24 mouse cellular contexts compared by ENCODE assay signal in genomic region chr14:23718667-23719066, GRCm38 (mm10).
DNase-seq lines count a peak whose midpoint lies in the region; ATAC-seq and TF ChIP-seq lines count a peak whose summit lies in the region.
"Had no signal": no experiment of that assay in that cellular context is flagged by ENCODE, and none has a peak within 500 bp of the region (broad histone marks: within the 10 kb centered on the region; RNA-seq: fewer than 3 reads in every experiment).

No protein-coding gene starts in this region.

- peak; percentile 18 to 54 for DNase-seq in frontal cortex, postnatal 36 days (ENCODE audit: low spot score in 2 of 2)
- DNase-seq in frontal cortex, postnatal 25 days (ENCODE audit: low spot score in 2 of 2) = no peak
- no peak for DNase-seq in left cerebral cortex, adult 2 months (ENCODE audit: extremely low spot score in 1 of 2, low spot score in 2 of 2)
- no peak for DNase-seq in left cerebral cortex, postnatal 36 days (ENCODE audit: low spot score in 2 of 2)
- DNase-seq in right cerebral cortex, adult 18-20 months = peak; percentile 45
- no peak for DNase-seq in right cerebral cortex, postnatal 25 days
- DNase-seq in telencephalon, adult 2 months (ENCODE audit: low read depth, low spot score) = peak; percentile 61
- DNase-seq: adrenal gland, adult 2 months; adrenal gland, postnatal 14 days; cerebellum, adult 11-12 months; cerebellum, adult 8-10 months; gastrocnemius, adult 2 months; gastrocnemius, postnatal 14 days; heart, adult 11 months had no signal

- H3K36me3 ChIP-seq in kidney, embryonic 15.5 days = no peaks in the 10 kb centered on the region
- H3K36me3 ChIP-seq: embryonic facial prominence, embryonic 12.5 days; embryonic facial prominence, embryonic 15.5 days; hindbrain, embryonic 12.5 days had no signal

- H3K27ac ChIP-seq in left cerebral cortex, adult 2 months = peak overlapping the region; percentile 74
- H3K27ac ChIP-seq in kidney, embryonic 15.5 days = no peak overlapping the region
- H3K27ac ChIP-seq: embryonic facial prominence, embryonic 12.5 days; embryonic facial prominence, embryonic 15.5 days; gastrocnemius, adult 2 months; hindbrain, embryonic 12.5 days had no signal

- no peaks in the 10 kb centered on the region for H3K27me3 ChIP-seq in kidney, embryonic 15.5 days
- H3K27me3 ChIP-seq: embryonic facial prominence, embryonic 12.5 days; embryonic facial prominence, embryonic 15.5 days; hindbrain, embryonic 12.5 days had no signal

- H3K4me3 ChIP-seq in left cerebral cortex, adult 2 months = no peak overlapping the region
- no peak overlapping the region for H3K4me3 ChIP-seq in kidney, embryonic 15.5 days (replicated peaks)
- H3K4me3 ChIP-seq: embryonic facial prominence, embryonic 12.5 days; embryonic facial prominence, embryonic 15.5 days; gastrocnemius, adult 2 months; hindbrain, embryonic 12.5 days had no signal

- 0 out of 2 replicates have a peak, but pooled peaks cover 5% of the 10 kb centered on the region for H3K4me1 ChIP-seq in kidney, embryonic 15.5 days
- H3K4me1 ChIP-seq: embryonic facial prominence, embryonic 12.5 days had no signal

- 82% methylated on average over 6 of the region's 6 CpGs for WGBS in kidney, embryonic 15.5 days

- no peak for ATAC-seq in kidney, embryonic 15.5 days (replicated peaks; ENCODE audit: low FRiP score)
- ATAC-seq: CD4-positive, CD25-positive, alpha-beta regulatory T cell, adult 4 months; forebrain, embryonic 14.5 days; hindbrain, embryonic 16.5 days; inflammation-experienced regulatory T-cells, adult 6 months had no signal

- no peak overlapping the region for H3K9ac ChIP-seq in kidney, embryonic 15.5 days
- H3K9ac ChIP-seq: embryonic facial prominence, embryonic 12.5 days; embryonic facial prominence, embryonic 15.5 days; forebrain, postnatal 0 days; hindbrain, embryonic 12.5 days had no signal

- no peak for TF ChIP-seq CTCF in left cerebral cortex, adult 2 months (IDR thresholded peaks at IDR 0.05)

- intact Hi-C loops in left cerebral cortex, adult 2 months (cut with DNase I) = loop anchor here (2.0 kb wide), 1 partner anchor 66 kb away; no protein-coding TSS in a partner anchor
- intact Hi-C loops in left cerebral cortex, postnatal 36 days (cut with DNase I) = no loop called here

- H3K4me2 ChIP-seq in kidney, embryonic 15.5 days = no peak overlapping the region
- H3K4me2 ChIP-seq: embryonic facial prominence, embryonic 12.5 days; embryonic facial prominence, embryonic 15.5 days; heart, embryonic 11.5 days; hindbrain, embryonic 12.5 days had no signal

- H3K9me3 ChIP-seq in kidney, embryonic 15.5 days (replicated peaks) = no peaks in the 10 kb centered on the region
- H3K9me3 ChIP-seq: embryonic facial prominence, embryonic 12.5 days; embryonic facial prominence, embryonic 15.5 days; hindbrain, embryonic 12.5 days had no signal

Comparison
In these comparisons a context has a peak if more than half of its experiments do, and no peak if none do; other contexts are left out.
1. DNase-seq: peak in frontal cortex, postnatal 36 days (2 of 2), right cerebral cortex, adult 18-20 months (single experiment) and telencephalon, adult 2 months (single experiment); none in frontal cortex, postnatal 25 days (0 of 2), left cerebral cortex, adult 2 months (0 of 2), left cerebral cortex, postnatal 36 days (0 of 2) and right cerebral cortex, postnatal 25 days (single experiment).